Mouse (Mus musculus): ENCODE results near the gene Gm49318.

- TF ChIP-seq GATA1 (IDR thresholded peaks at IDR 0.05; ENCODE audit: borderline replicate concordance, low read length) (no peak), FLI1 (IDR thresholded peaks at IDR 0.05; ENCODE audit: low read length) (no peak)
These were observed 28.9 kb upstream of the Gm49318 start for GRCm38 (mm10) chr9:22099922-22100321.

Measured in megakaryocyte, embryonic 14.5 days (primary cell).